Mouse (Mus musculus) left cerebral cortex, adult 2 months (tissue): ENCODE results near the gene Dip2a. TPM values are rescaled to one million over a fixed set of nuclear protein-coding genes. Genes with fewer than 3 reads are reported as not detected.

Source experiments
- DNase-seq, 2 experiments: peaks; one replicate each; pipeline ENCODE4 v3.0.0; 2021 to 2022; ENCODE audit warnings: low spot score in 2 of 2, mixed read lengths in 1 of 2; ENCODE audit errors: extremely low spot score in 1 of 2
- H3K27ac ChIP-seq: fragments of 200-600 bp; 2 replicates; pipeline ENCODE4 v1.8.1; 2022
- H3K4me3 ChIP-seq: fragments of 200-600 bp; 2 replicates; pipeline ENCODE4 v1.8.1; 2022
- CTCF ChIP-seq: fragments of 200-600 bp; IDR thresholded peaks from 2 replicates; pipeline ENCODE4 v1.8.1; 2022; ENCODE audit warnings: antibody characterized with exemption, mild to moderate bottlenecking, moderate library complexity
- intact Hi-C: fragments of 180-260 bp; cut with DNase I; formaldehyde crosslinking; loops from one replicate; pipeline ENCODE4 v1.15.1; 2025
- total RNA-seq, 2 experiments: library from RNA; stranded (reverse); gene quantifications; 2 replicates each; pipeline ENCODE4 v1.2.3; 2021

Dip2a gene
- total RNA-seq, 2 experiments from 2014 or later = 61.4 to 63.6 TPM

DNA sequence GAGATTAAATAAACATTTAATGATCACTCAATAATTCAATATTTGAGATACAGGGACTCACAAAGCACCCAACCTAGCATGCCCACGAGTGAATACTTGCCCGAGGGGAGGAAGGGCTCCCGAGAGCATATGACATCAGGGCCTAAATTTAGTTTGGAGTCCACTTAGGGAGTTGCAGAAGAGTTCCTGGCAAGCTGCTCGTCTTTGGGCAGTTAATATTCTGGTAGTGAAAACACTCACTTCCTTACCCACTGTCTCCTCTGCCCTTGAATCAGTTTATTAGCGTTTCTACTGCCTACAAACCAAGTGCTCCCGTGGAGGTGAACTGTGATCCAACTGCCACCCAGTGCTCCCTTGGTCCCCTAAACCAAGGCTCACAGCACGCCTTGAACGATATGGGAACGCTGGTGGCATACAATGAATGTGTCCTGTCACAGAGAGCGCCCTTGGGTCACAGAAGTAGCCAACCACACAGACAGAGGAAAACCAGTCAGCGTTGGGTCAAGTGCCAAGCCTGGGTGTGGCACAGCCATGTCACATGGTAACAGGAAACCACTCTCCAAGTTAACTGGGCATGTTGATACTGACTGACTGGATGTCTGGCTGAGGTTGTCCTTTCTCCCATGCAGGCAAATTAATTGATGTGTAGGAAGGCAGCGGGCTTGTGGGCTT, 87.2 kb downstream of the Dip2a start:
- peak overlapping the region; percentile 40; the same call in 1 of the 2 replicates for H3K27ac ChIP-seq
- no peak for TF ChIP-seq CTCF
- intact Hi-C loops = no loop called here

DNA sequence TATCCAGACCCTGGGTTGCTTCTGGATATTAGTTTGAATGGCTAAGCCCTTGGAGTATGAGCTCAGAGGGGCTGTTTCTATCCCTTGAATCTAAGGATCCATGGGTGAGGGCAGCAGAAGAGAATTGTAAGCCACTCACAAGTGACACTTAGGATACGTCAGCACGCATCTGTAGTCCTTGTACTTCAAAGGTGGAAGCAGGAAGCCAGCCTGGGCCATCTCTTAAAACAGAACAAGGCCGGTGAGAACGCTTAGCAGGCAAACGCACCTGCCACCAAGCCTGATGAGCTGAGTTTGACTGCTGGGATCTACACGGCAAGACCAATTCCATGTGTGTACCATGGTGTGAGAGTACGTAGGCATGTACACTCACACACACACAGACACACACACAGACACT, 87.9 kb downstream of the Dip2a start:
- no peak for TF ChIP-seq CTCF
- Histone ChIP-seq H3K4me3 (no peak overlapping the region), H3K27ac (no peak overlapping the region)
- DNase-seq = no peak
- intact Hi-C loops = no loop called here

More for the DNA sequence above, 87.2 kb downstream of the Dip2a start:
- no peak overlapping the region for H3K4me3 ChIP-seq
- no peak for DNase-seq

DNA sequence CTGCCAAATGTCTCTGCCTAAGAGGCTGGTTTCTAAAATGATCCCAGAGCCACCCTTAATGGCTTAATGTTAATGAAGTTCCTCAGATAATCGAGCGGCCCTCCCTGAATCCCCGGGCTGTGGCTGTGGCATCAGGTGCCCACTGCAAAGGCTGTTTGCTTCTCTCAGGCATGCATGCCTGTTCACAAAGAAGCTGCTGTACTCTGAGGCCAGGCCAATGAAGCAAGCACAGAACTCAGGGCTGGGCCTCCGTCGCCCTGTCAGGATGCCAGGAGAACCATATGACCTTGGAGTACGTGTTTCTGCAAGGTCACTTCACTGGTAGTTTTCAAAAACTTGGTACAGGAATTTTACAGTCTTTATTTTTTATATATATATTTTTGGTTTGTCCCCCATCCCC, 89.5 kb downstream of the Dip2a start:
- no peak for TF ChIP-seq CTCF
- intact Hi-C loops = no loop called here
- DNase-seq = no peak
- Histone ChIP-seq H3K27ac (0 out of 2 replicates have a peak overlapping the region, but pooled peaks have one; percentile 45), H3K4me3 (no peak overlapping the region)

GRCm38 (mm10) chr10:76253536-76253935, 91.6 kb downstream of the Dip2a start, which contains the start of gene S100b:
Gene S100b, plus strand, starts transcription at chr10:76253853.
- DNase-seq = no peak
- Histone ChIP-seq H3K4me3 (peak within 1 kb of the TSS; percentile 36), H3K27ac (peak within 1 kb of the TSS; percentile 28; the same call in 1 of the 2 replicates)
- intact Hi-C loops = no loop called here
- TF ChIP-seq CTCF = no peak

DNA sequence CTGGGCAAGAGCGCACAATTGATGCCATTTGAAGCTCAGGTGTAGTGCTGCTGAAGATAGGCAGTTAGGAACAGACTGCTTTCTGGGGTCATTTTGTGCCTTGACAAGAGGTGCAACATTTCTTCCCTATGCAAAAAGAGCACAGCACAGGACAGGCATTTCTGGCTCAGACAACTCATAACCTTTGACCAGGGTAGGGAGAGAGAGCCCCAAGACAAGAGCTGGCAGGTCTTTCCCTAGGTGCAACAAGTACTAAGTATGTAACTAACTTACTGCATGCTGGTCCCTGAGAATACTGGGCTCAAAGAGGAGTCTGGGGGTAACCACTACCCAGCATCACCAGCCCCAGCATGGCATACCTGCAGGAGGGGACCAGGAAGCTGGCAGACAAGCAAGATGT, 92.0 kb downstream of the Dip2a start:
- no peak for TF ChIP-seq CTCF
- no peak for DNase-seq
- intact Hi-C loops = no loop called here
- Histone ChIP-seq H3K4me3 (no peak overlapping the region), H3K27ac (peak overlapping the region; percentile 28; the same call in 1 of the 2 replicates)

DNA sequence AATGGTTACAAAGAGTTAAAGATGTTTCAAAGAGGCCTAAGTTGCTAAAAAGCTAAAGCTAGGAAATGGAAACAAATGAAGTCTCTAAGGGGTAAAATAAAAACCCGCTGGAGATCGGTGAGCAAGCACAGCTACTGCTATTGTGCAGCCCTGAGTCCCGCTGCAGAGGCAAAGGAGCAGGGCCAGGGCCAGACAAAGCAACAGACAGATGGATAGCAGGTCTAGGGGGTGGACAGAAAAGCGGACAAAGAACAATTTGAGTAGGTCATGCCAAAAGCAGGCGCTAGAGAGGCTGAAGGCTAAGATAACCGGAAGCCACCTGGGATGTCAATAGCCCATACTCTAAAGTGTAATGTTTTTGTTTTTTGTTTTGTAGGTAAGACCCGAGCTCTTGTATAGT, 94.2 kb downstream of the Dip2a start:
- intact Hi-C loops = no loop called here
- Histone ChIP-seq H3K27ac (no peak overlapping the region), H3K4me3 (no peak overlapping the region)
- DNase-seq = no peak
- TF ChIP-seq CTCF = no peak

DNA sequence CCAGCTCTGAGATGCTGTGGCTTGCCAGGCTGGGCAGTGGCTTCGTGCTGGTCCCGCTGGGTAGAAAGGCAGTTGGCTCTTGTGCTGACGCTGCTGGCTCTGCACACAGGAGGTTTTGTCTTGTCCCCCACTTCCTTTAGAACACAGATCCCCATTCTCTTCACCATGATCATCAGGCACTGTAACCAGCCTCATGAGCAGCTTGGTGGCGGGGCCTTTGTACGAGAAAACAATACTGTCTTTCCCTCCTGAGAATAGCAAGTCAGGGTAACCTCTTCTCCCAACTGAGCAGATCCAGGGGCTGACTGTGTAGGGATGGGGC, 96.5 kb downstream of the Dip2a start:
- no peak for TF ChIP-seq CTCF
- H3K27ac ChIP-seq = no peak overlapping the region
- DNase-seq = no peak
- no peak overlapping the region for H3K4me3 ChIP-seq
- intact Hi-C loops = no loop called here

DNA sequence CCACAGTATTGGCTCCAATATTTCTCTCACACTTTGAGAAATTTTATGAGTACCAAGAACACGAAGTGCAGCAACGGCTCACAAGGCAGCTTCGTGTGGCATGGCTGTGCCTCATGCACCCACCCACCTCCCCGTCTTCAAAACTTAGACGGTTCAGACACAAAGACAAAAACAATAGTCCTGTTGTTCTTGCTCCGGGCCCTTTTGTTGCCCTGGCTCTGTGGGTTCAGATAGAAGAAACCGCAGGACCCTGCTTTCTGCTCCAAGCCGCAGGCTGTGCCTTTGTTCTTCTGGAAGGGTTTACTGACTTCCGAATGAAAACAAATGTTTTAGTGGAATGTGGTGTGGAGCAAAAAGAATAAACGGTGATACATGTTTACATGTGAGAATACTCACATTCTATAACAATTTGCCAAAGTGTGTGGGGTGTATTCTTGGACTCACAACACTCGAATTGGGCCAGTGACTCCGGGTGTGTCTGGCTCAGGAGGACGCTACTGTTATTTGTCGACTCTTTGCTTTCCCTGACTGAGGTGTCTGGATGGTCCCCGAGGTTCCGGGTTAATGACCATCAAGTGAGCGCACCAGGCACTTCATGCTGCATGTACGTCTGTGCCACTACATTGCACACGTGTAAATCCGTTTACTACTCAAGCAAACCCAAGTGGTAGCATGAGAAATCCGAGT, 97.0 kb downstream of the Dip2a start:
- Histone ChIP-seq H3K4me3 (no peak overlapping the region), H3K27ac (no peak overlapping the region)
- no peak for TF ChIP-seq CTCF
- DNase-seq = no peak
- intact Hi-C loops = no loop called here

DNA sequence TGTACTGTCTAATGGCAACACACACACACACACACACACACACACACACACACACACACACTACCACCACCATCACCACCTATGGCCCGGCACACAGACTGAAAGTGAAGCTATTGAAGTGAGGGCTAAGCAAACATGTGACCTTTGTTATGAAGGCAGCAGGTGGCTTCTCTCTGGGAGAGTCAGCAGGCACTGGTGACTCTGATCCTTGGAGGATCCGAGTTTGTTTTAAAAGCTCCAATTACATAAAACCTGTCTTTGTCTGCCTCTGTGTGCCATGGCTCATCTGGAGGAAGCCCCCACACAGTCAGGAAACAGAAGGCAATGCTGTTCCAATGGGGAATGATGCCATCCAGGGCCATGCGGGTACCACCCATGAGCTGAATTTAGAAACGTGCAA, 98.5 kb downstream of the Dip2a start:
- Histone ChIP-seq H3K27ac (no peak overlapping the region), H3K4me3 (no peak overlapping the region)
- no peak for DNase-seq
- intact Hi-C loops = no loop called here
- TF ChIP-seq CTCF = no peak

GRCm38 (mm10) chr10:76245106-76245505, 100.0 kb downstream of the Dip2a start:
- DNase-seq = no peak
- Histone ChIP-seq H3K4me3 (no peak overlapping the region), H3K27ac (no peak overlapping the region)
- intact Hi-C loops = no loop called here
- no peak for TF ChIP-seq CTCF

DNA sequence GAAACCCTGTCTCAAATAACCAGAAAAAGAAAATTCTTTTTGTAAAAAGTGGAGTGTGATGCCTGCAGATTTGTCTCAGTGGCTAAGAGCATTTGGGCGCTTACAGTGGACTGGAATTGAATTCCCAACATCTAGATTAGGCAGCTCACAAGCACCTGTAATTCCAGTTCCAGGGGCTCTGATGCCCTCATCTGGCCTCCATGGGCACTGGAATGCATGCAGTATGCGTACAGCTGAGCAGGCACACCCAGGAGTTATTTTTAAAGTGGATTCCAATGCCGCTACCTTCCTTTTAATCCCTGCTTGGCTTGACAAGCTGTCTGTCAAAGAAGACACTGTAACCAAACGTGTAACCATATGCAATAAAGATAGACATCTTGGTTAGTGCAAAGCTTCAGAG, 105.7 kb downstream of the Dip2a start:
- no peak for TF ChIP-seq CTCF
- intact Hi-C loops = no loop called here

DNA sequence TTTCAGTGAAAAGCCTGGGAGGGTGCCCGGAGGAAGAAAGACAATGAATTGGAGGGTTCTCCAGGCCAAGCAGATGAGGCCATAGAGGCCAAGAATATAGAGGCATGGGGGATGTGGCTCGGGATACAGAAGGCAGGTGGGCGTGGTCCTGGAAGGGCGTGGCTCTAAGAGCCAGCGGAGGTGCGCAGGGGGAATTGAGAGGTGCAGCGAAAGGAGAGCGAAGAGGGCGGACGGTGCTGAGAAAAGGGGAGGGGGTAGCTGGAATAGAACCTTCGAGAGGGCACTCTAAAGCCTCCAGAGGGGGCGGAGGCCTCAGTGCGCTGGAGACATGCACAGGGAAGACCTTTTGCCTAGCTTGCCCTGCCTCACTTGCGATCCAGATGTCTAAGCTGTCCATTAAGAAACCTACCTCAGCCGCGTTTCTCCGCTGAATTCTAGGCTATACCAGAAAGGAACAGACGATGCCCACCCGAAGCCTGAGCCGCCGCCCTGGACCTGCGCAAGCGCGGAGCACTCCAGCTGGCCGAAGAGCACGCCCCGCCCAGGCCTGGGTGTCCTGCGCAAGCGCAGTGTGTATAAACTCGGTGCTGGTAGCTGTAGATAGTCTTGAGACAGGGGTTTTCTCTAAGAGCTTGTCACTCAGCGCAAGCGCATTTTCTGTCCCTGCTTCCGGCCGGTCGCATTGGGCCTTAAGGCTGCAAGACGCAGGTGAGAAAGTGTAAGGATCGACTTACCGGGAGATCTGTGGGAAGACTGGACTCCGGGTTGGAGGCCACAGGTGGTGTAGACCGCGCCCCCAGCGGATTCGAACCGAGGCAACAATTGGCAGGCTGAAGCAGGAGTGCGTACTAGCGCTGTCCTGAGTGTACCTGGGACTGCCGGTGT, 107.5 kb downstream of the Dip2a start, which contains the start of gene Prmt2:
Prmt2 (minus strand) TSS at position 525 of the 885 bp plus-strand sequence.
- intact Hi-C loops = no loop called here
- peak within 1 kb of the TSS; percentile 80 for H3K4me3 ChIP-seq
- peak; percentile 89 for DNase-seq
- peak; percentile 26 for TF ChIP-seq CTCF
- peak within 1 kb of the TSS; percentile 89 for H3K27ac ChIP-seq

More for the DNA sequence above, 105.7 kb downstream of the Dip2a start:
- Histone ChIP-seq H3K4me3 (no peak overlapping the region), H3K27ac (no peak overlapping the region)
- no peak for DNase-seq
